ENCODE assay signal across 7 mouse cellular contexts in the genomic region with DNA sequence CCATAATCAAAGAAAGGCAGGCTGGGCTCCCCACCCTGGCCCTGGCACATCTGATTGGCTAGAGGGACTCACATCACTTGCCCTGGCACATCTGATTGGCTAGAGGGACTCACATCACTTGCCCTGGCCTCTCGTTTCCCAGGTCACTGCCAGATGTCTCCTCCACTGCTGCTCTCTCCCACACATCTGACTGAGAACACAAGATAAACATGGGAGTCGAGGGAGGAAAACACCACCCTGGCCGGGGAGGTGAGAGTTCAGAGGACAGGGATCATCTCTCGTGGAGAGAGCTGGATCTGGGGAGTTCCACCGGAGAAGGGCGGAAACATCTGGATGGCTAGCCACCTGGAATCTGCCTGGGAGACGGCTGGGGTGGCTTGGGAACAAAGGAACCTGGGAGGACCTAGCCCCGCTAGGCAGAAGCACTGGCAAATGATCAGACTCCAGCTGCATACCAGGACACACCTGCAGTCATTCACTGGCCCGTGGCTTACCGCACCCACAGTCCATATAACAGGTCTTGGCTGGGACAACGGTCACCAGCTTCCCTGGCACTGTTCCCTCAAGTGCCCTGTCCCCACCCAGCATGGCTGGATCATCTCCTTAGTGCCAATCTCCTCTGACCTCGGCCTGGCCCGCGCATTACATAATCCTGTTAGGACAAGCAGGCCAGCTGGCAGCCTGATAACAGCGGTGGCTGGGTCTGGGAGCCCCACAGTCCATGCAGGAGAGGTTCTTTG. TPM values are rescaled to one million over a fixed set of nuclear protein-coding genes. Genes with fewer than 3 reads are reported as not detected.
DNase-seq lines count a peak whose midpoint lies in the region; ATAC-seq and TF ChIP-seq lines count a peak whose summit lies in the region.

No protein-coding gene starts in this region.

- H3K4me2 ChIP-seq in intestine, postnatal 0 days (replicated peaks; ENCODE audit: low read depth): peak overlapping the region; percentile 17
- H3K4me2 ChIP-seq in liver, embryonic 16.5 days (ENCODE audit: low read depth, low read length): peak overlapping the region; percentile 19; the same call in 1 of the 2 replicates
- H3K4me2 ChIP-seq in stomach, embryonic 16.5 days (ENCODE audit: low read depth, low read length): no peak overlapping the region

- no peaks in the 10 kb centered on the region for H3K36me3 ChIP-seq in intestine, postnatal 0 days (ENCODE audit: control insufficient read depth, insufficient read depth)
- H3K36me3 ChIP-seq in liver, embryonic 16.5 days (ENCODE audit: control insufficient read depth, insufficient read depth): no peaks in the 10 kb centered on the region
- no peaks in the 10 kb centered on the region for H3K36me3 ChIP-seq in stomach, embryonic 16.5 days (ENCODE audit: control insufficient read depth, insufficient read depth, low read length)

- H3K27me3 ChIP-seq in intestine, postnatal 0 days (replicated peaks; ENCODE audit: control insufficient read depth, insufficient read depth, low read length): no peaks in the 10 kb centered on the region
- no peaks in the 10 kb centered on the region for H3K27me3 ChIP-seq in liver, embryonic 16.5 days (ENCODE audit: control insufficient read depth, insufficient read depth, low read depth, low read length)
- H3K27me3 ChIP-seq in stomach, embryonic 16.5 days (ENCODE audit: control insufficient read depth, insufficient read depth, low read length): no peaks in the 10 kb centered on the region

- TF ChIP-seq CTCF in intestine, postnatal 0 days (IDR thresholded peaks at IDR 0.05; ENCODE audit: low read depth): no peak

- peaks cover 5% of the 10 kb centered on the region; the same call in 1 of the 2 replicates for H3K4me1 ChIP-seq in intestine, postnatal 0 days (replicated peaks; ENCODE audit: control insufficient read depth, insufficient read depth, low read length)
- peaks cover 51% of the 10 kb centered on the region for H3K4me1 ChIP-seq in liver, embryonic 16.5 days (ENCODE audit: control insufficient read depth, low read depth, low read length)
- H3K4me1 ChIP-seq in stomach, embryonic 16.5 days (ENCODE audit: control insufficient read depth, insufficient read depth, low read length): no peaks in the 10 kb centered on the region

- 27% methylated on average over 15 of the region's 15 CpGs for WGBS in intestine, postnatal 0 days
- WGBS in liver, embryonic 16.5 days (ENCODE audit: insufficient replicate concordance): 47% methylated on average over 15 of the region's 15 CpGs
- 36% methylated on average over 15 of the region's 15 CpGs for WGBS in stomach, embryonic 16.5 days

- DNase-seq in adrenal gland, adult (ENCODE audit: inconsistent age in 2 of 2, low spot score in 1 of 2): peak; percentile 79 to 92
- DNase-seq in c-Kit-negative CD71-positive TER-119-positive erythroid progenitor cells, embryonic 14.5 days (ENCODE audit: low read depth, low spot score): peak; percentile 55
- peak; percentile 16 for DNase-seq in gastrocnemius, postnatal 10 days
- DNase-seq in layer of hippocampus, adult 18-20 months (ENCODE audit: low spot score in 2 of 2): no peak

- ATAC-seq in intestine, postnatal 0 days: peak; percentile 72
- ATAC-seq in liver, embryonic 16.5 days (ENCODE audit: low read depth): peak; percentile 86
- peak; percentile 44; the same call in 1 of the 2 replicates for ATAC-seq in stomach, embryonic 16.5 days (ENCODE audit: insufficient read depth, low FRiP score)

- no peak overlapping the region for H3K27ac ChIP-seq in intestine, postnatal 0 days (ENCODE audit: low read depth, low read length)
- H3K27ac ChIP-seq in liver, embryonic 16.5 days (ENCODE audit: low read length): peak overlapping the region; percentile 58
- H3K27ac ChIP-seq in stomach, embryonic 16.5 days (ENCODE audit: low read length): no peak overlapping the region

- H3K9ac ChIP-seq in intestine, postnatal 0 days (ENCODE audit: low read depth, low read length): no peak overlapping the region
- no peak overlapping the region for H3K9ac ChIP-seq in liver, embryonic 16.5 days (ENCODE audit: low read depth, low read length)
- no peak overlapping the region for H3K9ac ChIP-seq in stomach, embryonic 16.5 days (ENCODE audit: low read length)

- H3K4me3 ChIP-seq in intestine, postnatal 0 days (ENCODE audit: low read depth, low read length): no peak overlapping the region
- no peak overlapping the region for H3K4me3 ChIP-seq in liver, embryonic 16.5 days (ENCODE audit: low read depth, low read length)
- H3K4me3 ChIP-seq in stomach, embryonic 16.5 days (replicated peaks; ENCODE audit: low read length): no peak overlapping the region

- no peaks in the 10 kb centered on the region for H3K9me3 ChIP-seq in intestine, postnatal 0 days (ENCODE audit: control insufficient read depth)
- no peaks in the 10 kb centered on the region for H3K9me3 ChIP-seq in liver, embryonic 16.5 days (replicated peaks; ENCODE audit: control insufficient read depth, low read length)
- H3K9me3 ChIP-seq in stomach, embryonic 16.5 days (replicated peaks; ENCODE audit: control insufficient read depth, low read length): no peaks in the 10 kb centered on the region

RNA-seq across cellular contexts. Expression of a gene that starts 17.2 kb away (rescaled TPM):
- total RNA-seq in gastrocnemius, postnatal 10 days (2021): not detected
- 0.04 TPM in 1 of 2 replicates, not detected in the other for polyA plus RNA-seq in intestine, postnatal 0 days (2015; fragmentation: Nextera tagmentation; extraction: Ambion mirVana)
- polyA plus RNA-seq in liver, embryonic 16.5 days (2015; fragmentation: Nextera tagmentation; extraction: Ambion mirVana): 0.05 and 0.07 TPM in 2 replicates
- polyA plus RNA-seq in stomach, embryonic 16.5 days (2015; fragmentation: Nextera tagmentation; extraction: Ambion mirVana): 0.06 and 0.11 TPM in 2 replicates
- under 1 TPM; 0.08 to 0.12 TPM for total RNA-seq in layer of hippocampus, adult 18-20 months (2021)

RNA-seq across cellular contexts. Expression of a gene that starts 26.5 kb away (rescaled TPM):
- total RNA-seq in gastrocnemius, postnatal 10 days (2021): 10 to 100 TPM; 22.1 to 23.9 TPM
- polyA plus RNA-seq in intestine, postnatal 0 days (2015; fragmentation: Nextera tagmentation; extraction: Ambion mirVana): 23.1 and 23.8 TPM in 2 replicates
- 19.1 and 20.9 TPM in 2 replicates for polyA plus RNA-seq in liver, embryonic 16.5 days (2015; fragmentation: Nextera tagmentation; extraction: Ambion mirVana)
- 46.2 and 46.5 TPM in 2 replicates for polyA plus RNA-seq in stomach, embryonic 16.5 days (2015; fragmentation: Nextera tagmentation; extraction: Ambion mirVana)
- total RNA-seq in layer of hippocampus, adult 18-20 months (2021): 10 to 100 TPM; 17.3 to 20.8 TPM

Comparison
In these comparisons a context has a peak if more than half of its experiments do, and no peak if none do; other contexts are left out.
1. DNase-seq: peak in adrenal gland, adult (2 of 2), c-Kit-negative CD71-positive TER-119-positive erythroid progenitor cells, embryonic 14.5 days (single experiment) and gastrocnemius, postnatal 10 days (single experiment); none in layer of hippocampus, adult 18-20 months (0 of 2).
2. Peak in every context shown above with its lines, with median percentiles within 50 percentile points of each other: ATAC-seq.